Mouse (Mus musculus): Measurements from ENCODE around the gene Rp9. TPM values are rescaled to one million over a fixed set of nuclear protein-coding genes. Genes with fewer than 3 reads are reported as not detected.
"Not testable (repeated sequence)": the region's sequence is repeated elsewhere in the genome, so short reads cannot be mapped to it uniquely, and the experiment has no call there.

Gene Rp9
- polyA plus RNA-seq, 1 experiment from 2014 or later, result 51.1 TPM

GRCm38 (mm10) chr9:22405414-22405813 is 64.1 kb downstream of the Rp9 start:
- H3K4me3 ChIP-seq (ENCODE audit: control insufficient read depth in 1 of 2, insufficient read depth in 1 of 2, low read depth in 1 of 2, low read length in 2 of 2), result no peak overlapping the region
- H3K9me3 ChIP-seq (ENCODE audit: control insufficient read depth, low read length), result no peaks in the 10 kb centered on the region
- no peaks in the 10 kb centered on the region for H3K4me1 ChIP-seq (ENCODE audit: control insufficient read depth in 2 of 2, insufficient read depth in 2 of 2, low read length in 2 of 2)
- no peak overlapping the region for H3K9ac ChIP-seq (ENCODE audit: low read length)
- 76% methylated on average over 3 of the region's 3 CpGs for WGBS
- no peaks in the 10 kb centered on the region for H3K27me3 ChIP-seq (ENCODE audit: control insufficient read depth, insufficient read depth, low read length)
- ATAC-seq (ENCODE audit: insufficient number of reproducible peaks, insufficient read depth, low FRiP score, low read depth), result no peak
- H3K27ac ChIP-seq (replicated peaks in 1 of 2; ENCODE audit: control insufficient read depth in 1 of 2, insufficient read depth in 1 of 2, low read depth in 2 of 2, low read length in 2 of 2), result no peak overlapping the region
- no peak overlapping the region for H3K4me2 ChIP-seq (ENCODE audit: low read length)
- no peaks in the 10 kb centered on the region for H3K36me3 ChIP-seq (ENCODE audit: control insufficient read depth, insufficient read depth, low read length)

- H3K4me3 ChIP-seq (ENCODE audit: control insufficient read depth in 1 of 2, insufficient read depth in 1 of 2, low read depth in 1 of 2, low read length in 2 of 2); H3K9me3 ChIP-seq (ENCODE audit: control insufficient read depth, low read length); H3K9ac ChIP-seq (ENCODE audit: low read length); H3K4me2 ChIP-seq (ENCODE audit: low read length); ATAC-seq (ENCODE audit: insufficient number of reproducible peaks, insufficient read depth, low FRiP score, low read depth); H3K27ac ChIP-seq (replicated peaks in 1 of 2; ENCODE audit: control insufficient read depth in 1 of 2, insufficient read depth in 1 of 2, low read depth in 2 of 2, low read length in 2 of 2); H3K27me3 ChIP-seq (ENCODE audit: control insufficient read depth, insufficient read depth, low read length); H3K36me3 ChIP-seq (ENCODE audit: control insufficient read depth, insufficient read depth, low read length); H3K4me1 ChIP-seq (ENCODE audit: control insufficient read depth in 2 of 2, insufficient read depth in 2 of 2, low read length in 2 of 2): not testable (repeated sequence)
- WGBS, result 65% methylated on average over 2 of the region's 2 CpGs
Observed at GRCm38 (mm10) chr9:22403501-22403900, 66.0 kb downstream of the Rp9 start.

- no peak for ATAC-seq (ENCODE audit: insufficient number of reproducible peaks, insufficient read depth, low FRiP score, low read depth)
- Histone ChIP-seq H3K4me1 (ENCODE audit: control insufficient read depth in 2 of 2, insufficient read depth in 2 of 2, low read length in 2 of 2) (no peaks in the 10 kb centered on the region), H3K27ac (replicated peaks in 1 of 2; ENCODE audit: control insufficient read depth in 1 of 2, insufficient read depth in 1 of 2, low read depth in 2 of 2, low read length in 2 of 2) (no peak overlapping the region), H3K9me3 (ENCODE audit: control insufficient read depth, low read length) (no peaks in the 10 kb centered on the region), H3K4me3 (ENCODE audit: control insufficient read depth in 1 of 2, insufficient read depth in 1 of 2, low read depth in 1 of 2, low read length in 2 of 2) (no peak overlapping the region), H3K9ac (ENCODE audit: low read length) (no peak overlapping the region), H3K4me2 (ENCODE audit: low read length) (no peak overlapping the region), H3K36me3 (ENCODE audit: control insufficient read depth, insufficient read depth, low read length) (no peaks in the 10 kb centered on the region), H3K27me3 (ENCODE audit: control insufficient read depth, insufficient read depth, low read length) (no peaks in the 10 kb centered on the region)
- 49% methylated on average over 3 of the region's 3 CpGs for whole genome bisulfite sequencing
Observed at GRCm38 (mm10) chr9:22402976-22403375, 66.6 kb downstream of the Rp9 start.

GRCm38 (mm10) chr9:22402001-22402400 is 67.5 kb downstream of the Rp9 start:
- no peak overlapping the region for H3K27ac ChIP-seq (replicated peaks in 1 of 2; ENCODE audit: control insufficient read depth in 1 of 2, insufficient read depth in 1 of 2, low read depth in 2 of 2, low read length in 2 of 2)
- ATAC-seq (ENCODE audit: insufficient number of reproducible peaks, insufficient read depth, low FRiP score, low read depth), result no peak
- WGBS, result 76% methylated on average over 6 of the region's 6 CpGs

GRCm38 (mm10) chr9:22399021-22399420 is 70.5 kb downstream of the Rp9 start:
- 72% methylated on average over 4 of the region's 4 CpGs for WGBS

More at GRCm38 (mm10) chr9:22402001-22402400, 67.5 kb downstream of the Rp9 start:
- H3K9ac ChIP-seq (ENCODE audit: low read length), result no peak overlapping the region
- H3K9me3 ChIP-seq (ENCODE audit: control insufficient read depth, low read length), result no peaks in the 10 kb centered on the region
- H3K4me3 ChIP-seq (ENCODE audit: control insufficient read depth in 1 of 2, insufficient read depth in 1 of 2, low read depth in 1 of 2, low read length in 2 of 2), result no peak overlapping the region
- H3K27me3 ChIP-seq (ENCODE audit: control insufficient read depth, insufficient read depth, low read length), result no peaks in the 10 kb centered on the region
- no peaks in the 10 kb centered on the region for H3K4me1 ChIP-seq (ENCODE audit: control insufficient read depth in 2 of 2, insufficient read depth in 2 of 2, low read length in 2 of 2)
- H3K4me2 ChIP-seq (ENCODE audit: low read length), result no peak overlapping the region
- no peaks in the 10 kb centered on the region for H3K36me3 ChIP-seq (ENCODE audit: control insufficient read depth, insufficient read depth, low read length)

GRCm38 (mm10) chr9:22394725-22395124 is 74.8 kb downstream of the Rp9 start:
- 74% methylated on average over 2 of the region's 2 CpGs for WGBS
- Histone ChIP-seq H3K9me3 (ENCODE audit: control insufficient read depth, low read length) (no peaks in the 10 kb centered on the region), H3K27me3 (ENCODE audit: control insufficient read depth, insufficient read depth, low read length) (no peaks in the 10 kb centered on the region), H3K4me3 (ENCODE audit: control insufficient read depth in 1 of 2, insufficient read depth in 1 of 2, low read depth in 1 of 2, low read length in 2 of 2) (no peak overlapping the region), H3K4me1 (ENCODE audit: control insufficient read depth in 2 of 2, insufficient read depth in 2 of 2, low read length in 2 of 2) (peaks cover 0 to 3% of the 10 kb centered on the region in 2 experiments; a peak in 1 of 4 replicates), H3K27ac (replicated peaks in 1 of 2; ENCODE audit: control insufficient read depth in 1 of 2, insufficient read depth in 1 of 2, low read depth in 2 of 2, low read length in 2 of 2) (no peak overlapping the region), H3K4me2 (ENCODE audit: low read length) (no peak overlapping the region), H3K9ac (ENCODE audit: low read length) (no peak overlapping the region), H3K36me3 (ENCODE audit: control insufficient read depth, insufficient read depth, low read length) (no peaks in the 10 kb centered on the region)
- ATAC-seq (ENCODE audit: insufficient number of reproducible peaks, insufficient read depth, low FRiP score, low read depth), result no peak

More at GRCm38 (mm10) chr9:22399021-22399420, 70.5 kb downstream of the Rp9 start:
- no peak overlapping the region for H3K9ac ChIP-seq (ENCODE audit: low read length)
- no peak for ATAC-seq (ENCODE audit: insufficient number of reproducible peaks, insufficient read depth, low FRiP score, low read depth)
- no peaks in the 10 kb centered on the region for H3K27me3 ChIP-seq (ENCODE audit: control insufficient read depth, insufficient read depth, low read length)
- H3K4me3 ChIP-seq (ENCODE audit: control insufficient read depth in 1 of 2, insufficient read depth in 1 of 2, low read depth in 1 of 2, low read length in 2 of 2), result no peak overlapping the region
- H3K4me2 ChIP-seq (ENCODE audit: low read length), result no peak overlapping the region
- H3K27ac ChIP-seq (replicated peaks in 1 of 2; ENCODE audit: control insufficient read depth in 1 of 2, insufficient read depth in 1 of 2, low read depth in 2 of 2, low read length in 2 of 2), result no peak overlapping the region
- no peaks in the 10 kb centered on the region for H3K4me1 ChIP-seq (ENCODE audit: control insufficient read depth in 2 of 2, insufficient read depth in 2 of 2, low read length in 2 of 2)
- H3K36me3 ChIP-seq (ENCODE audit: control insufficient read depth, insufficient read depth, low read length), result no peaks in the 10 kb centered on the region
- no peaks in the 10 kb centered on the region for H3K9me3 ChIP-seq (ENCODE audit: control insufficient read depth, low read length)

GRCm38 (mm10) chr9:22390390-22390789 is 79.2 kb downstream of the Rp9 start:
- H3K9me3 ChIP-seq (ENCODE audit: control insufficient read depth, low read length), result no peaks in the 10 kb centered on the region
- H3K4me2 ChIP-seq (ENCODE audit: low read length), result no peak overlapping the region
- H3K4me3 ChIP-seq (ENCODE audit: control insufficient read depth in 1 of 2, insufficient read depth in 1 of 2, low read depth in 1 of 2, low read length in 2 of 2), result no peak overlapping the region
- ATAC-seq (ENCODE audit: insufficient number of reproducible peaks, insufficient read depth, low FRiP score, low read depth), result no peak
- 74% methylated on average over 5 of the region's 5 CpGs for WGBS
- no peak overlapping the region for H3K27ac ChIP-seq (replicated peaks in 1 of 2; ENCODE audit: control insufficient read depth in 1 of 2, insufficient read depth in 1 of 2, low read depth in 2 of 2, low read length in 2 of 2)
- no peak overlapping the region for H3K9ac ChIP-seq (ENCODE audit: low read length)
- H3K4me1 ChIP-seq (ENCODE audit: control insufficient read depth in 2 of 2, insufficient read depth in 2 of 2, low read length in 2 of 2), result peaks cover 3 to 20% of the 10 kb centered on the region in 2 experiments
- no peaks in the 10 kb centered on the region for H3K36me3 ChIP-seq (ENCODE audit: control insufficient read depth, insufficient read depth, low read length)
- H3K27me3 ChIP-seq (ENCODE audit: control insufficient read depth, insufficient read depth, low read length), result no peaks in the 10 kb centered on the region

- Histone ChIP-seq H3K9me3 (ENCODE audit: control insufficient read depth, low read length) (no peaks in the 10 kb centered on the region), H3K9ac (ENCODE audit: low read length) (peak overlapping the region; percentile 86), H3K4me1 (ENCODE audit: control insufficient read depth in 2 of 2, insufficient read depth in 2 of 2, low read length in 2 of 2) (peaks cover 3 to 20% of the 10 kb centered on the region in 2 experiments), H3K4me3 (ENCODE audit: control insufficient read depth in 1 of 2, insufficient read depth in 1 of 2, low read depth in 1 of 2, low read length in 2 of 2) (peak overlapping the region in 1 of 2 experiments; percentile 82; a peak in 3 of 4 replicates), H3K36me3 (ENCODE audit: control insufficient read depth, insufficient read depth, low read length) (no peaks in the 10 kb centered on the region), H3K27me3 (ENCODE audit: control insufficient read depth, insufficient read depth, low read length) (no peaks in the 10 kb centered on the region), H3K27ac (replicated peaks in 1 of 2; ENCODE audit: control insufficient read depth in 1 of 2, insufficient read depth in 1 of 2, low read depth in 2 of 2, low read length in 2 of 2) (peak overlapping the region; percentile 92 to 96), H3K4me2 (ENCODE audit: low read length) (peak overlapping the region; percentile 79)
- 56% methylated on average over 6 of the region's 6 CpGs for WGBS
- no peak for ATAC-seq (ENCODE audit: insufficient number of reproducible peaks, insufficient read depth, low FRiP score, low read depth)
Observed at GRCm38 (mm10) chr9:22389736-22390245, 79.8 kb downstream of the Rp9 start.

Measured in heart, embryonic 14.5 days (tissue).